Mouse (Mus musculus) thymus, adult 2 months (tissue): ENCODE results near the gene Nelfb.

Experiments used
- CTCF ChIP-seq: fragments of 200-500 bp; IDR thresholded peaks from 2 replicates; pipeline ENCODE4 v1.5.1; 2012; ENCODE audit warnings: mild to moderate bottlenecking, control low read depth, low read length, moderate library complexity, borderline replicate concordance; ENCODE audit not compliant: control insufficient read depth, poor library complexity, insufficient read depth; ENCODE audit errors: extremely low read depth
- POLR2A ChIP-seq: fragments of 200-500 bp; IDR thresholded peaks from 2 replicates; pipeline ENCODE4 v1.6.1; 2012; ENCODE audit warnings: mild to moderate bottlenecking, low read length, control low read depth, moderate library complexity; ENCODE audit not compliant: control insufficient read depth, poor library complexity, insufficient read depth; ENCODE audit errors: extremely low read depth

DNA sequence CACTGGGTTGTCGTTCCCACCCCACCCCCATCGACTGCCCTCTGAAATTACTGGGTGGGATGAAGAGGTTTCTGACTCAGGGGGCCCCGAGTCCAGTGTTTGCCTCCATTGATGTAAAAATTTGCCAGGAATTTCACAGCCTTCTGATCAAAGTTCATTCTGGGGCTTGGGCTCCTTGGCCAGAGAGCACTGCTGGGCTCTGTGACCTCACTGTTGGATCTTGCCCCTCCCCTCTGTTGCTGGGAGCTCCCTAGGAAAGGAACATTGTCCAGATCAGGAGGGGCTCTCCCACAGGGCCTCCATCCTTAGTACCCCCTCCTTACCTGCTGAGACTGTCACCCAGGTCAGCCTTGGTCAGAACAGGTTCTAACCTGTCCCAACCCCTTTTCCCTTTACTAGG, 3.2 kb upstream of the Nelfb start, which contains the start of gene Stpg3:
- TF ChIP-seq CTCF: no peak
- TF ChIP-seq POLR2A: no peak
